In the genomic region with DNA sequence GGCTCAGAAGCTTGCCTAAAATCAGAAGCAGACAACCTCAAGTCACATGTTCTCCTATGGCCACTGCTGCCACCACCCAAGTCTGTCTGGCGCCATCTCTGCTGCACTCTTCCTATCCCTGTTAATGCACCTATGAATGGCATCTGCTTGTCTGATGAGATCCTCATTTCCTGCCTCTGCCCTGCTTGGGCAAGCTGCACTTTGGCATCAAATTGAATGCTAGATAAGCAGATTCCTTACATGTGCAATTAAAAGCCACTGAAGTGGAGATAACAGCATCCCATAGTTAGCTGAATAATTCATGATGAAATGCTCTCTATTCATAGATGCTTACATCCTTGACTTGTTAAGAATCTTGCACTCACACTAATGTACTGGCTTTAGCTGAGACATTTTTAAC, we compare ENCODE assay signal across 19 mouse cellular contexts.
DNase-seq lines count a peak whose midpoint lies in the region; ATAC-seq and TF ChIP-seq lines count a peak whose summit lies in the region.
"Had no signal": no experiment of that assay in that cellular context is flagged by ENCODE, and none has a peak within 500 bp of the region (broad histone marks: within the 10 kb centered on the region; RNA-seq: fewer than 3 reads in every experiment).

No protein-coding gene starts in this region.

- no peaks in the 10 kb centered on the region for H3K36me3 ChIP-seq in neural tube, embryonic 11.5 days (ENCODE audit: control insufficient read depth, insufficient read depth, low read length)
- H3K36me3 ChIP-seq in hindbrain, embryonic 12.5 days, result no peaks in the 10 kb centered on the region
- no peaks in the 10 kb centered on the region for H3K36me3 ChIP-seq in midbrain, embryonic 16.5 days (ENCODE audit: control insufficient read depth, insufficient read depth, low read length)
- H3K36me3 ChIP-seq in lung, postnatal 0 days (ENCODE audit: insufficient read depth, low read length), result no peaks in the 10 kb centered on the region
- no peaks in the 10 kb centered on the region for H3K36me3 ChIP-seq in intestine, postnatal 0 days (ENCODE audit: control insufficient read depth, insufficient read depth)
- H3K36me3 ChIP-seq: heart, embryonic 10.5 days had no signal

- H3K9me3 ChIP-seq in neural tube, embryonic 11.5 days (ENCODE audit: control insufficient read depth, low read length), result no peaks in the 10 kb centered on the region
- H3K9me3 ChIP-seq in hindbrain, embryonic 12.5 days (replicated peaks), result no peaks in the 10 kb centered on the region
- H3K9me3 ChIP-seq in midbrain, embryonic 16.5 days (replicated peaks; ENCODE audit: control insufficient read depth, low read length, poor library complexity, severe bottlenecking), result no peaks in the 10 kb centered on the region
- no peaks in the 10 kb centered on the region for H3K9me3 ChIP-seq in lung, postnatal 0 days (ENCODE audit: low read length)
- H3K9me3 ChIP-seq in intestine, postnatal 0 days (ENCODE audit: control insufficient read depth), result no peaks in the 10 kb centered on the region
- H3K9me3 ChIP-seq: heart, embryonic 10.5 days had no signal

- no peak for TF ChIP-seq EP300 in lung, postnatal 0 days (IDR thresholded peaks at IDR 0.05)

- H3K4me2 ChIP-seq in neural tube, embryonic 11.5 days (ENCODE audit: low read depth), result no peak overlapping the region
- no peak overlapping the region for H3K4me2 ChIP-seq in hindbrain, embryonic 12.5 days (replicated peaks)
- H3K4me2 ChIP-seq in midbrain, embryonic 16.5 days (ENCODE audit: low read length), result no peak overlapping the region
- no peak overlapping the region for H3K4me2 ChIP-seq in lung, postnatal 0 days (replicated peaks; ENCODE audit: low read depth, low read length)
- no peak overlapping the region for H3K4me2 ChIP-seq in intestine, postnatal 0 days (replicated peaks; ENCODE audit: low read depth)

- H3K9ac ChIP-seq in neural tube, embryonic 11.5 days (ENCODE audit: low read length), result no peak overlapping the region
- H3K9ac ChIP-seq in hindbrain, embryonic 12.5 days, result no peak overlapping the region
- H3K9ac ChIP-seq in midbrain, embryonic 16.5 days (ENCODE audit: low read depth, low read length), result no peak overlapping the region
- no peak overlapping the region for H3K9ac ChIP-seq in lung, postnatal 0 days (replicated peaks; ENCODE audit: low read depth)
- no peak overlapping the region for H3K9ac ChIP-seq in intestine, postnatal 0 days (ENCODE audit: low read depth, low read length)

- peak; percentile 58; the same call in 1 of the 2 replicates for ATAC-seq in neural tube, embryonic 11.5 days (ENCODE audit: insufficient read depth, low FRiP score, low TSS enrichment)
- ATAC-seq in hindbrain, embryonic 12.5 days (ENCODE audit: low FRiP score), result peak; percentile 75
- ATAC-seq in midbrain, embryonic 16.5 days, result 0 out of 2 replicates have a peak, but pooled peaks have one; percentile 28
- ATAC-seq in lung, postnatal 0 days, result no peak
- no peak; the same call in 1 of the 2 replicates for ATAC-seq in intestine, postnatal 0 days

- no peaks in the 10 kb centered on the region for H3K27me3 ChIP-seq in neural tube, embryonic 11.5 days (ENCODE audit: control insufficient read depth, insufficient read depth, low read length)
- H3K27me3 ChIP-seq in hindbrain, embryonic 12.5 days, result no peaks in the 10 kb centered on the region
- no peaks in the 10 kb centered on the region for H3K27me3 ChIP-seq in midbrain, embryonic 16.5 days (ENCODE audit: control insufficient read depth, insufficient read depth, low read depth, low read length)
- no peaks in the 10 kb centered on the region for H3K27me3 ChIP-seq in lung, postnatal 0 days (replicated peaks; ENCODE audit: insufficient read depth, low read length)
- H3K27me3 ChIP-seq in intestine, postnatal 0 days (replicated peaks; ENCODE audit: control insufficient read depth, insufficient read depth, low read length), result no peaks in the 10 kb centered on the region

- DNase-seq in neural tube, embryonic 11.5 days (ENCODE audit: low spot score), result no peak
- no peak for DNase-seq in neural tube, embryonic 10.5 days (ENCODE audit: extremely low spot score, low spot score)
- no peak for DNase-seq in lung, postnatal 0 days (ENCODE audit: low spot score)
- no peak for DNase-seq in kidney, postnatal 10 days
- DNase-seq: adrenal gland, postnatal 36 days; cerebellum, adult 11 months; embryo, embryonic 11 days; gastrocnemius, postnatal 14 days; heart, postnatal 36 days; kidney, adult 18-20 months; kidney, postnatal 4 days; lung, adult 18-20 months; right cerebral cortex, adult 18-20 months had no signal

- no peak overlapping the region for H3K27ac ChIP-seq in neural tube, embryonic 11.5 days (ENCODE audit: low read depth, low read length)
- no peak overlapping the region for H3K27ac ChIP-seq in hindbrain, embryonic 12.5 days
- H3K27ac ChIP-seq in midbrain, embryonic 16.5 days (ENCODE audit: low read length), result no peak overlapping the region
- no peak overlapping the region for H3K27ac ChIP-seq in lung, postnatal 0 days (ENCODE audit: low read length)
- H3K27ac ChIP-seq in intestine, postnatal 0 days (ENCODE audit: low read depth, low read length), result no peak overlapping the region
- H3K27ac ChIP-seq: heart, embryonic 10.5 days; left cerebral cortex, adult 2 months had no signal

- no peaks in the 10 kb centered on the region for H3K4me1 ChIP-seq in neural tube, embryonic 11.5 days (ENCODE audit: control insufficient read depth, insufficient read depth, low read length)
- H3K4me1 ChIP-seq in hindbrain, embryonic 12.5 days, result no peaks in the 10 kb centered on the region
- H3K4me1 ChIP-seq in midbrain, embryonic 16.5 days (ENCODE audit: control insufficient read depth, insufficient read depth, low read length), result no peaks in the 10 kb centered on the region
- no peaks in the 10 kb centered on the region for H3K4me1 ChIP-seq in lung, postnatal 0 days (ENCODE audit: insufficient read depth, low read depth, low read length)
- no peaks in the 10 kb centered on the region for H3K4me1 ChIP-seq in intestine, postnatal 0 days (replicated peaks; ENCODE audit: control insufficient read depth, insufficient read depth, low read length)
- H3K4me1 ChIP-seq: heart, embryonic 10.5 days had no signal

- WGBS in neural tube, embryonic 11.5 days, result 62% methylated on average over 1 of the region's 1 CpGs
- WGBS in hindbrain, embryonic 12.5 days, result 70% methylated on average over 1 of the region's 1 CpGs
- WGBS in midbrain, embryonic 16.5 days, result 54% methylated on average over 1 of the region's 1 CpGs
- WGBS in lung, postnatal 0 days, result 63% methylated on average over 1 of the region's 1 CpGs
- 91% methylated on average over 1 of the region's 1 CpGs for WGBS in intestine, postnatal 0 days

- H3K4me3 ChIP-seq in neural tube, embryonic 11.5 days (ENCODE audit: low read depth, low read length), result no peak overlapping the region
- H3K4me3 ChIP-seq in hindbrain, embryonic 12.5 days, result no peak overlapping the region
- H3K4me3 ChIP-seq in midbrain, embryonic 16.5 days (ENCODE audit: low read depth, low read length), result no peak overlapping the region
- H3K4me3 ChIP-seq in lung, postnatal 0 days (ENCODE audit: low read depth, low read length), result no peak overlapping the region
- H3K4me3 ChIP-seq in intestine, postnatal 0 days (ENCODE audit: low read depth, low read length), result no peak overlapping the region
- H3K4me3 ChIP-seq: erythroblast, embryonic 14.5 days; heart, embryonic 10.5 days; left cerebral cortex, adult 2 months had no signal

- no peak for TF ChIP-seq CTCF in lung, postnatal 0 days (IDR thresholded peaks at IDR 0.05)
- TF ChIP-seq CTCF in intestine, postnatal 0 days (IDR thresholded peaks at IDR 0.05; ENCODE audit: low read depth), result no peak

Comparison
In these comparisons a context has a peak if more than half of its experiments do, and no peak if none do; other contexts are left out.
1. ATAC-seq: peak in neural tube, embryonic 11.5 days (single experiment), hindbrain, embryonic 12.5 days (single experiment) and midbrain, embryonic 16.5 days (single experiment); none in lung, postnatal 0 days (single experiment) and intestine, postnatal 0 days (single experiment).